32 mouse cellular contexts compared by ENCODE assay signal in the genomic region with DNA sequence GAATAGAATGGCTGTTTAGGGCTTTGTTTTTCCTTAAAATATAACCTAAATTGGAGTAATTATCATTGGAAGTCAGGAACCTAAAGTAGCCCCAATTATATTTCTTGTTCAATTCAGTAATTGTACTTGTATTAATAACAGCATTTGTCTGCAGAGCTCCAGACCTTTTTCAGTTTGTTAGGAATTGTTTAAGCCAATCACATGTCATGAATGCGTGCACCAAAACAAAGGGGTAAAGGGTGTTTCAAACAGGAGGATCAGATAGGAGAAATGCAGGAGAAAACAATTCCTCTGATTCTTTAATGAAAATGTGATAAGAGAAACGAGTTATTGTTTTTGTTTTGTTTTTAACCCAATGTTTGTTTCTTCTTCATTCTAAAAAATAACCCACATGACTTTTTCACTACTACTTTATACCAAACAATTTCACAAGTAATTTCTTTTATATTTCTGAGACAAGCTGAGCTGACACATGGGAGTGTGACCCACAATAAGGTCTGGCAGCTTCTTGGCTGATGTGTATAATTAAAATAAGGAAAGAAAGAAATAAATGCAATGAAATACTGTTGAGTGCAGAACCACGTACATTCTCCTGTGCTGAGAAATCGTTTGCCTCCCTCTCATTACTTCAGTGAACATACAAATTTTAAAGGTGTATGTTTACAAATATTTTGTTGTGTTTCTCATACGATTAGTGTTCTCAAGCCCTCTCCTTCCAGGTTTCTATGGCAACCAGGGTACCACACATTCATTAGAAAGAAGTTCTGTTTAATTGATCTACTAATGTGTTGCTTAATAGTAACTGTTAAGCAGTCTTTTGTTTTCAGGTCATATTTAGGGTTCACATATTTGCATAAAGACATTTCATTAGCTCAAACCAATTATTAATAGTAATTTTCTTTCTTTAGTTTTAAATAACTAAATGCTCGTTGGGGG.
DNase-seq lines count a peak whose midpoint lies in the region; ATAC-seq and TF ChIP-seq lines count a peak whose summit lies in the region.
"Had no signal": no experiment of that assay in that cellular context is flagged by ENCODE, and none has a peak within 500 bp of the region (broad histone marks: within the 10 kb centered on the region; RNA-seq: fewer than 3 reads in every experiment).

No protein-coding gene starts in this region.

- H3K4me1 ChIP-seq in hindbrain, embryonic 16.5 days (ENCODE audit: control insufficient read depth, insufficient read depth, low read depth, low read length) = no peaks in the 10 kb centered on the region
- no peaks in the 10 kb centered on the region for H3K4me1 ChIP-seq in hindbrain, postnatal 0 days (ENCODE audit: insufficient read depth, low read length)
- H3K4me1 ChIP-seq in forebrain, embryonic 12.5 days = peaks cover 8% of the 10 kb centered on the region
- peaks cover 4% of the 10 kb centered on the region for H3K4me1 ChIP-seq in forebrain, embryonic 15.5 days
- no peaks in the 10 kb centered on the region for H3K4me1 ChIP-seq in midbrain, postnatal 0 days (ENCODE audit: insufficient read depth, low read length)
- H3K4me1 ChIP-seq: embryonic facial prominence, embryonic 12.5 days; heart, embryonic 10.5 days; heart, embryonic 15.5 days; liver, embryonic 13.5 days; megakaryocyte, embryonic 14.5 days had no signal

- H3K36me3 ChIP-seq in hindbrain, embryonic 16.5 days (ENCODE audit: control insufficient read depth, insufficient read depth, low read length) = no peaks in the 10 kb centered on the region
- no peaks in the 10 kb centered on the region for H3K36me3 ChIP-seq in hindbrain, postnatal 0 days (ENCODE audit: insufficient read depth, low read length)
- H3K36me3 ChIP-seq in forebrain, embryonic 12.5 days (replicated peaks) = no peaks in the 10 kb centered on the region
- no peaks in the 10 kb centered on the region for H3K36me3 ChIP-seq in forebrain, embryonic 15.5 days
- H3K36me3 ChIP-seq in midbrain, postnatal 0 days (ENCODE audit: insufficient read depth, low read length) = no peaks in the 10 kb centered on the region
- H3K36me3 ChIP-seq: embryonic facial prominence, embryonic 12.5 days; heart, embryonic 10.5 days; heart, embryonic 15.5 days; liver, embryonic 13.5 days had no signal

- 45% methylated on average over 6 of the region's 6 CpGs for WGBS in hindbrain, embryonic 16.5 days
- 44% methylated on average over 6 of the region's 6 CpGs for WGBS in hindbrain, postnatal 0 days
- 20% methylated on average over 6 of the region's 6 CpGs for WGBS in forebrain, embryonic 12.5 days
- WGBS in forebrain, embryonic 15.5 days = 9% methylated on average over 6 of the region's 6 CpGs
- WGBS in midbrain, postnatal 0 days = 49% methylated on average over 6 of the region's 6 CpGs

- no peak overlapping the region for H3K27ac ChIP-seq in hindbrain, embryonic 16.5 days (ENCODE audit: low read depth, low read length)
- no peak overlapping the region for H3K27ac ChIP-seq in hindbrain, postnatal 0 days
- H3K27ac ChIP-seq in forebrain, embryonic 12.5 days = no peak overlapping the region
- H3K27ac ChIP-seq in forebrain, embryonic 15.5 days (replicated peaks) = no peak overlapping the region
- no peak overlapping the region for H3K27ac ChIP-seq in midbrain, postnatal 0 days (ENCODE audit: low read depth, low read length)
- H3K27ac ChIP-seq: embryonic facial prominence, embryonic 12.5 days; heart, embryonic 10.5 days; heart, embryonic 15.5 days; layer of hippocampus, adult 2 months; left cerebral cortex, adult 2 months; liver, embryonic 13.5 days had no signal

- TF ChIP-seq CTCF in hindbrain, postnatal 0 days (IDR thresholded peaks at IDR 0.05; ENCODE audit: low read depth) = no peak
- no peak for TF ChIP-seq CTCF in midbrain, postnatal 0 days (IDR thresholded peaks at IDR 0.05)

- H3K27me3 ChIP-seq in hindbrain, embryonic 16.5 days (replicated peaks; ENCODE audit: control insufficient read depth, insufficient read depth, low read length) = no peaks in the 10 kb centered on the region
- H3K27me3 ChIP-seq in hindbrain, postnatal 0 days (ENCODE audit: insufficient read depth, low read length) = no peaks in the 10 kb centered on the region
- no peaks in the 10 kb centered on the region for H3K27me3 ChIP-seq in forebrain, embryonic 12.5 days
- H3K27me3 ChIP-seq in forebrain, embryonic 15.5 days = 0 out of 2 replicates have a peak, but pooled peaks cover 3% of the 10 kb centered on the region
- no peaks in the 10 kb centered on the region for H3K27me3 ChIP-seq in midbrain, postnatal 0 days (ENCODE audit: insufficient read depth, low read length)
- H3K27me3 ChIP-seq: embryonic facial prominence, embryonic 12.5 days; heart, embryonic 15.5 days; liver, embryonic 13.5 days; megakaryocyte, embryonic 14.5 days had no signal

- no peak overlapping the region for H3K4me2 ChIP-seq in hindbrain, embryonic 16.5 days (ENCODE audit: low read length)
- no peak overlapping the region for H3K4me2 ChIP-seq in hindbrain, postnatal 0 days (ENCODE audit: low read depth, low read length)
- no peak overlapping the region for H3K4me2 ChIP-seq in forebrain, embryonic 12.5 days
- H3K4me2 ChIP-seq in forebrain, embryonic 15.5 days (replicated peaks) = no peak overlapping the region
- peak overlapping the region; percentile 38; the same call in 1 of the 2 replicates for H3K4me2 ChIP-seq in midbrain, postnatal 0 days (ENCODE audit: low read depth, low read length, poor library complexity, severe bottlenecking)
- H3K4me2 ChIP-seq: embryonic facial prominence, embryonic 12.5 days; heart, embryonic 15.5 days; liver, embryonic 13.5 days had no signal

- H3K4me3 ChIP-seq in hindbrain, embryonic 16.5 days (ENCODE audit: low read length) = no peak overlapping the region
- no peak overlapping the region for H3K4me3 ChIP-seq in hindbrain, postnatal 0 days (ENCODE audit: low read length)
- no peak overlapping the region for H3K4me3 ChIP-seq in forebrain, embryonic 12.5 days (replicated peaks)
- no peak overlapping the region for H3K4me3 ChIP-seq in forebrain, embryonic 15.5 days
- H3K4me3 ChIP-seq in midbrain, postnatal 0 days (ENCODE audit: low read depth, low read length) = no peak overlapping the region
- H3K4me3 ChIP-seq: embryonic facial prominence, embryonic 12.5 days; heart, embryonic 10.5 days; heart, embryonic 15.5 days; layer of hippocampus, adult 2 months; left cerebral cortex, adult 2 months; liver, embryonic 13.5 days; megakaryocyte, embryonic 14.5 days had no signal

- ATAC-seq in hindbrain, embryonic 16.5 days = peak; percentile 34; the same call in 1 of the 2 replicates
- no peak for ATAC-seq in hindbrain, postnatal 0 days
- peak; percentile 69 for ATAC-seq in forebrain, embryonic 12.5 days (ENCODE audit: low FRiP score)
- peak; percentile 81 for ATAC-seq in forebrain, embryonic 15.5 days (replicated peaks)
- ATAC-seq in midbrain, postnatal 0 days (ENCODE audit: low FRiP score) = no peak
- ATAC-seq: activated CD4-positive, CD25-positive, alpha-beta regulatory T cell, adult 4 months; inflammation-experienced regulatory T-cells, adult 6 months; lung, postnatal 0 days had no signal

- intact Hi-C loops in left cerebral cortex, postnatal 36 days (cut with DNase I) = no loop called here
- intact Hi-C loops in heart, postnatal 14 days (cut with DNase I) = no loop called here

- no peak for DNase-seq in hindbrain, postnatal 0 days (ENCODE audit: low spot score)
- no peak for DNase-seq in midbrain, postnatal 0 days (ENCODE audit: low spot score)
- no peak for DNase-seq in left cerebral cortex, postnatal 36 days (ENCODE audit: low spot score in 2 of 2)
- DNase-seq in heart, postnatal 14 days = no peak
- DNase-seq in kidney, adult 8-10 months = no peak
- DNase-seq: adrenal gland, adult 2 months; adrenal gland, postnatal 36 days; B cell, adult 2 months; cerebellum, adult 9-10 months; cerebellum, postnatal 36 days; gastrocnemius, postnatal 10 days; heart, postnatal 36 days; kidney, adult 18-20 months; kidney, postnatal 36 days; left cerebral cortex, postnatal 4 days; liver, embryonic 13.5 days; lung, adult 18-20 months; lung, postnatal 4 days; spleen, adult 18-20 months; thymus, postnatal 14 days had no signal

- no peak overlapping the region for H3K9ac ChIP-seq in hindbrain, embryonic 16.5 days (ENCODE audit: low read depth, low read length)
- no peak overlapping the region for H3K9ac ChIP-seq in hindbrain, postnatal 0 days (replicated peaks; ENCODE audit: low read length)
- no peak overlapping the region for H3K9ac ChIP-seq in forebrain, embryonic 12.5 days
- no peak overlapping the region for H3K9ac ChIP-seq in forebrain, embryonic 15.5 days (replicated peaks)
- no peak overlapping the region for H3K9ac ChIP-seq in midbrain, postnatal 0 days (replicated peaks; ENCODE audit: low read length, poor library complexity, severe bottlenecking)
- H3K9ac ChIP-seq: embryonic facial prominence, embryonic 12.5 days; heart, embryonic 15.5 days; liver, embryonic 13.5 days had no signal

- H3K9me3 ChIP-seq in hindbrain, embryonic 16.5 days (ENCODE audit: control insufficient read depth, low read length) = no peaks in the 10 kb centered on the region
- H3K9me3 ChIP-seq in hindbrain, postnatal 0 days (ENCODE audit: low read length) = no peaks in the 10 kb centered on the region
- H3K9me3 ChIP-seq in forebrain, embryonic 12.5 days = no peaks in the 10 kb centered on the region
- no peaks in the 10 kb centered on the region for H3K9me3 ChIP-seq in forebrain, embryonic 15.5 days
- H3K9me3 ChIP-seq in midbrain, postnatal 0 days (ENCODE audit: low read length) = no peaks in the 10 kb centered on the region
- H3K9me3 ChIP-seq: embryonic facial prominence, embryonic 12.5 days; heart, embryonic 10.5 days; heart, embryonic 15.5 days; liver, embryonic 13.5 days had no signal

Comparison
In these comparisons a context has a peak if more than half of its experiments do, and no peak if none do; other contexts are left out.
1. ATAC-seq: peak in hindbrain, embryonic 16.5 days (single experiment), forebrain, embryonic 12.5 days (single experiment) and forebrain, embryonic 15.5 days (single experiment); none in hindbrain, postnatal 0 days (single experiment) and midbrain, postnatal 0 days (single experiment).